Mouse (Mus musculus): ENCODE measurements around the gene Olfr1111. TPM values are rescaled to one million over a fixed set of nuclear protein-coding genes. Genes with fewer than 3 reads are reported as not detected.

Gene Olfr1111
- not detected in 2 replicates for polyA plus RNA-seq (2015; fragmentation: Nextera tagmentation; extraction: Ambion mirVana)

GRCm38 (mm10) chr2:87152524-87152923, at the start of gene Olfr1111:
TSS of gene Olfr1111 (minus strand) at chr2:87152624.

GRCm38 (mm10) chr2:87187498-87187897, 35.1 kb upstream of the Olfr1111 start, which contains the start of gene Olfr1112:
TSS of gene Olfr1112 (plus strand) at chr2:87187798.

GRCm38 (mm10) chr2:87140200-87140599, 12.2 kb downstream of the Olfr1111 start, which contains the start of gene Olfr1110:
TSS of gene Olfr1110 (minus strand) at chr2:87140300.

GRCm38 (mm10) chr2:87114467-87114866, 38.0 kb downstream of the Olfr1111 start, which contains the start of gene Olfr259:
TSS of gene Olfr259 (minus strand) at chr2:87114567.

Other genes starting within 250 kb of the Olfr1111 start
- gene Olfr1098, start 228.1 kb downstream of the Olfr1111 start, polyA plus RNA-seq (2015; fragmentation: Nextera tagmentation; extraction: Ambion mirVana) = not detected in 2 replicates
- not detected in 2 replicates for gene Olfr1099, start 191.9 kb downstream of the Olfr1111 start, polyA plus RNA-seq (2015; fragmentation: Nextera tagmentation; extraction: Ambion mirVana)
- not detected in 2 replicates for gene Olfr1100, start 172.7 kb downstream of the Olfr1111 start, polyA plus RNA-seq (2015; fragmentation: Nextera tagmentation; extraction: Ambion mirVana)
- gene Olfr1101, start 161.4 kb downstream of the Olfr1111 start, polyA plus RNA-seq (2015; fragmentation: Nextera tagmentation; extraction: Ambion mirVana) = not detected in 2 replicates
- not detected in 2 replicates for gene Olfr1102, start 154.2 kb downstream of the Olfr1111 start, polyA plus RNA-seq (2015; fragmentation: Nextera tagmentation; extraction: Ambion mirVana)
- not detected in 2 replicates for gene Olfr1104, start 125.5 kb downstream of the Olfr1111 start, polyA plus RNA-seq (2015; fragmentation: Nextera tagmentation; extraction: Ambion mirVana)
- not detected in 2 replicates for gene Olfr1105, start 116.1 kb downstream of the Olfr1111 start, polyA plus RNA-seq (2015; fragmentation: Nextera tagmentation; extraction: Ambion mirVana)
- not detected in 2 replicates for gene Olfr1106, start 100.4 kb downstream of the Olfr1111 start, polyA plus RNA-seq (2015; fragmentation: Nextera tagmentation; extraction: Ambion mirVana)
- not detected in 2 replicates for gene Olfr1107, start 76.8 kb downstream of the Olfr1111 start, polyA plus RNA-seq (2015; fragmentation: Nextera tagmentation; extraction: Ambion mirVana)
- gene Olfr1109, start 56.6 kb downstream of the Olfr1111 start, polyA plus RNA-seq (2015; fragmentation: Nextera tagmentation; extraction: Ambion mirVana) = not detected in 2 replicates
- not detected in 2 replicates for gene Olfr259, start 38.1 kb downstream of the Olfr1111 start, polyA plus RNA-seq (2015; fragmentation: Nextera tagmentation; extraction: Ambion mirVana)
- not detected in 2 replicates for gene Olfr1110, start 12.3 kb downstream of the Olfr1111 start, polyA plus RNA-seq (2015; fragmentation: Nextera tagmentation; extraction: Ambion mirVana)
- gene Olfr1112, start 35.2 kb upstream of the Olfr1111 start, polyA plus RNA-seq (2015; fragmentation: Nextera tagmentation; extraction: Ambion mirVana) = not detected in 2 replicates
- not detected in 2 replicates for gene Olfr1113, start 56.3 kb upstream of the Olfr1111 start, polyA plus RNA-seq (2015; fragmentation: Nextera tagmentation; extraction: Ambion mirVana)
- not detected in 2 replicates for gene Olfr1115, start 95.4 kb upstream of the Olfr1111 start, polyA plus RNA-seq (2015; fragmentation: Nextera tagmentation; extraction: Ambion mirVana)
- gene Olfr1116, start 114.9 kb upstream of the Olfr1111 start, polyA plus RNA-seq (2015; fragmentation: Nextera tagmentation; extraction: Ambion mirVana) = not detected in 2 replicates
- not detected in 2 replicates for gene Olfr1118, start 155.0 kb upstream of the Olfr1111 start, polyA plus RNA-seq (2015; fragmentation: Nextera tagmentation; extraction: Ambion mirVana)
- gene Olfr1120, start 202.2 kb upstream of the Olfr1111 start, polyA plus RNA-seq (2015; fragmentation: Nextera tagmentation; extraction: Ambion mirVana) = not detected in 2 replicates
- not detected in 2 replicates for gene Olfr1121, start 217.3 kb upstream of the Olfr1111 start, polyA plus RNA-seq (2015; fragmentation: Nextera tagmentation; extraction: Ambion mirVana)
- not detected in 2 replicates for gene Olfr1122, start 233.2 kb upstream of the Olfr1111 start, polyA plus RNA-seq (2015; fragmentation: Nextera tagmentation; extraction: Ambion mirVana)